Mouse (Mus musculus) midbrain, postnatal 0 days (tissue): Measurements from ENCODE around the gene Scaf1. TPM values are rescaled to one million over a fixed set of nuclear protein-coding genes. Genes with fewer than 3 reads are reported as not detected.

Experiments
- ATAC-seq: fragments of 200-750 bp; cut with Nextera tagmentation; 2 replicates; pipeline ENCODE4 v1.8.0; 2017; ENCODE audit warnings: moderate number of reproducible peaks, mild to moderate bottlenecking, moderate TSS enrichment, moderate library complexity; ENCODE audit not compliant: low FRiP score
- DNase-seq: peaks from one replicate; pipeline ENCODE4 v3.0.0-alpha.2; 2015; ENCODE audit warnings: low spot score
- H3K27ac ChIP-seq: fragments of 300-500 bp; sonication (generic); 2 replicates; pipeline ENCODE4 v1.5.1; 2014; ENCODE audit warnings: low read depth, mild to moderate bottlenecking, low read length, mixed read lengths
- H3K27me3 ChIP-seq: fragments of 300-500 bp; sonication (generic); 2 replicates; pipeline ENCODE4 v1.6.1; 2014; ENCODE audit warnings: low read length, control low read depth, mixed read lengths; ENCODE audit not compliant: insufficient read depth
- H3K36me3 ChIP-seq: fragments of 300-500 bp; sonication (generic); 2 replicates; pipeline ENCODE4 v1.6.1; 2014; ENCODE audit warnings: low read length, control low read depth, mixed read lengths; ENCODE audit not compliant: insufficient read depth
- H3K4me1 ChIP-seq: fragments of 300-500 bp; sonication (generic); 2 replicates; pipeline ENCODE4 v1.6.1; 2014; ENCODE audit warnings: mild to moderate bottlenecking, control low read depth, antibody characterized with exemption, low read length, mixed read lengths; ENCODE audit not compliant: insufficient read depth
- H3K4me2 ChIP-seq: fragments of 300-500 bp; sonication (generic); 2 replicates; pipeline ENCODE4 v1.6.1; 2014; ENCODE audit warnings: low read depth, mild to moderate bottlenecking, low read length, mixed read lengths; ENCODE audit not compliant: poor library complexity, severe bottlenecking
- H3K4me3 ChIP-seq: fragments of 300-500 bp; sonication (generic); 2 replicates; pipeline ENCODE4 v1.5.1; 2014; ENCODE audit warnings: low read depth, mild to moderate bottlenecking, low read length, moderate library complexity
- H3K9ac ChIP-seq: fragments of 300-500 bp; sonication (generic); replicated peaks from 2 replicates; pipeline ENCODE4 v1.6.1; 2014; ENCODE audit warnings: mild to moderate bottlenecking, low read length, moderate library complexity, mixed read lengths; ENCODE audit not compliant: poor library complexity, severe bottlenecking
- H3K9me3 ChIP-seq: fragments of 300-500 bp; sonication (generic); 2 replicates; pipeline ENCODE4 v1.6.1; 2016; ENCODE audit warnings: low read length, control low read depth
- CTCF ChIP-seq: IDR thresholded peaks from 2 replicates; pipeline ENCODE4 v1.5.1; 2016; ENCODE audit warnings: antibody characterized with exemption, mild to moderate bottlenecking
- WGBS: fragments of 180-500 bp; shearing (Covaris S2); extraction: QIAGEN DNeasy Blood & Tissue Kit; methylation state at CpG from one replicate; pipeline ENCODE4 v1.1.7; 2014; 5-methylcytosine and 5-hydroxymethylcytosine counted together
- polyA plus RNA-seq: library from polyadenylated mRNA; unstranded; fragments of >200 nt; fragmentation: Nextera tagmentation; extraction: Ambion mirVana; gene quantifications from 2 replicates; pipeline ENCODE4 v1.2.1, GENCODE M21; 2015
- total RNA-seq: library from RNA; depleted of rRNA; stranded (reverse); fragments of >200 nt; gene quantifications from 2 replicates; pipeline ENCODE4 v1.2.3, GENCODE M21; 2014

Gene Scaf1
- total and polyA plus RNA-seq, 2 experiments from 2014 or later = 53.3 to 90.9 TPM

DNA sequence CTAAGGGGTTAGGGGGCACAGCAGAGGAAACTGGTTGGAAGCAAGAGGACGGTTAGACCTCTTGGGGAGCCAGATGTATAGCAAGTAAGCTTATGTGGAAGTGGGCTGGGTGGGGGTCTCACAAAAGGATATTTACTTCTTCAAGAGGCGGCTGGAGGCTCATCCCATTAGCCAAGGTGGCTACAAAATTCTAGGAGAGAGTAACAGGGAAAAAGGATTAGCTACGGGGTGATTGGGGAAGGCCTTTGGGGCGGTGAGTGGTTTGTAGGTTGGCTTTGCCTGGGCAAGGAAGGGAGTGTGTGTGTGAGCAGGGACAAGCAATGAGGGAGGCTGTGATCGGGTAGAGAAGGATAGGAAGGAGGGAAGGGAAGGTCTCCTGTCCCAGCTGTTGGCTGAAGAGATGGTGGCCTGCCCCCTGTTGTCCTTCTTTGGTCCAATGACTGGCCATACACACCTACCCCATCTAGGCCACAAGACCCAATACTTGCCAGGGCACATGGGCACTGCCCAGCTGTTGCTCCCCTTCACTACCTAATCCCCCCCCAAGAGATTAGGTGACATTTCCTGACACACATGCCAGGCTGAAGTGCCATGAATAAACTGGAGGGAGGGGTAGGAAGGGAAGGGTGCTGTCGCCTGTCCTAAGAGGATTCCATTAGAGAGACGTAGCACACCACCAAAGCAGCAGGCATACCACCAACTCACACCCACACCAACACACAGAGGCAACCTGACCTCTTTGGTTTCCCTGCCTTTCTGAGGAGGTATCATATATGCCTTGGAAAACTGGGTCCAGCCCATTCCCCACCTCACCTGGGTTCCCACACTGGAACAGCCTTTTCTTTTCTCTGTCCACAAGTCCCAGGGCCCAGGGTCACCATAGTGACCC lies 32.0 kb downstream of the Scaf1 start:
- no peak for ATAC-seq
- no peak for DNase-seq
- Histone ChIP-seq H3K9me3 (no peaks in the 10 kb centered on the region), H3K27me3 (no peaks in the 10 kb centered on the region), H3K4me2 (peak overlapping the region; percentile 67), H3K4me3 (no peak overlapping the region), H3K9ac (0 out of 2 replicates have a peak overlapping the region, but pooled peaks have one; percentile 24), H3K27ac (no peak overlapping the region), H3K36me3 (peaks cover 38% of the 10 kb centered on the region), H3K4me1 (peaks cover 16% of the 10 kb centered on the region)
- peak; percentile 1; the same call in 1 of the 2 replicates for TF ChIP-seq CTCF
- WGBS = 49% methylated on average over 7 of the region's 7 CpGs

DNA sequence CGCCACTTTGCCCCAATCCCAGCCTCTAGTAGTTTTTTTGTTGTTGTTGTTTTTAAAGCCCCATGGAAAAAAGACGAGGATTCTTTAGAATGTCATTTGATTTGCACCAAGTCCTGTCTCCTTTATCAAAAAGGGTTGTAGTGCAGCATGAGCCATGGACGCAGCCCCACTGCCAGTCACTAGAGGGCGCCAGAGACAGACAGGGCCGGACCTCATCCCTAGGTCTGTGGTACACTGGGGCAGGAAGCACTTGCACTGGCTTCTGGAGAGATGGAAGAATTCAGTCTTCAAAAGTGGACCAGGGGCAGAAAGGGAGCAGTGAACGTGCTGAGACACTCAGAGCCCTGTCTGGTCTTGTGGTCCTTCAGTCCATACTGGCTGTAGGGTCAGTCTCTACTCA lies 33.1 kb downstream of the Scaf1 start:
- Histone ChIP-seq H3K4me2 (no peak overlapping the region), H3K9ac (no peak overlapping the region), H3K36me3 (peaks cover 49% of the 10 kb centered on the region), H3K4me1 (peaks cover 11% of the 10 kb centered on the region), H3K27ac (no peak overlapping the region), H3K4me3 (no peak overlapping the region), H3K9me3 (no peaks in the 10 kb centered on the region), H3K27me3 (no peaks in the 10 kb centered on the region)
- WGBS = 29% methylated on average over 6 of the region's 6 CpGs
- TF ChIP-seq CTCF = peak; percentile 88
- ATAC-seq (no peak), DNase-seq (peak; percentile 74)

DNA sequence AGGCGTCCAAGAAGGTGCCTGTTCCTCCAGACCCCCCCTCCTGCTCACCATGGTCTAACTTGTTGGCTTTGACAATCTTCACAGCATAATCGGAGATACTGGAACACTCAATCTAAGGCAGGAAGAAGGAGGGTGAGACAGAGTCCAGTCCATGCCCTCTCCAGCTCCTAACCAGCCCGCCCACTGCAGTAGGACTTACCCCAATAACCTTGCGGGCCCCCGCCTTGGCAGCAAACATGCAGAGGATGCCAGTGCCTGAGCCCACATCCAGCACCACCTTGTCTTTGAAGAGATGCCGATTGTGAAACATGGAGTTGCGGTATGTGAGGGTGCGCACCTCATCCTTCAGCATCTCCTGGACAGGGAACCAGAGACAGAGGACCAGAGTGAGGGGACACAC lies 34.6 kb downstream of the Scaf1 start:
- ATAC-seq = no peak
- WGBS = 97% methylated on average over 8 of the region's 8 CpGs
- H3K36me3 ChIP-seq = peaks cover 62% of the 10 kb centered on the region

DNA sequence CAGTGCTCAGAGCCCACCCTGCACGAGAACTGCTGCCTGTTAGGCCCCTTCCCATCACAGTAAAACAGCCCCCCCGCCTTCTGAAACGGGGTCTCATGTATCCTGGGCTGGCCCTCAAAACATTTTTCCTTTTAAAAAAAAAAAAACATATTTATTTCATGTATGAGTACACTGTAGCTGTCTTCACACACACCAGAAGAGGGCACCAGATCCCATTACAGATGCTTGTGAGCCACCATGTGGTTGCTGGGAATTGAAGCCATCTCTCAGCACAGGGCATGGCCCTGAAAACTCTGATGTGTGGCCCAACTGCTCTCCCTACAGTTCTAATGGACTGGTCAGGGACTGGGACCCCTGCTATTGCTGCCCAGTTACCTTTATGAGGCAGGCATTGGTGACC lies 37.9 kb downstream of the Scaf1 start:
- TF ChIP-seq CTCF = peak; percentile 52
- H3K36me3 ChIP-seq = peaks cover 59% of the 10 kb centered on the region
- 93% methylated on average over 3 of the region's 3 CpGs for WGBS

More for the DNA sequence above, 34.6 kb downstream of the Scaf1 start:
- Histone ChIP-seq H3K4me1 (peaks cover 8% of the 10 kb centered on the region; the same call in 1 of the 2 replicates), H3K9me3 (no peaks in the 10 kb centered on the region), H3K27me3 (no peaks in the 10 kb centered on the region), H3K4me3 (no peak overlapping the region), H3K4me2 (no peak overlapping the region), H3K9ac (no peak overlapping the region), H3K27ac (no peak overlapping the region)
- no peak for TF ChIP-seq CTCF
- no peak for DNase-seq

DNA sequence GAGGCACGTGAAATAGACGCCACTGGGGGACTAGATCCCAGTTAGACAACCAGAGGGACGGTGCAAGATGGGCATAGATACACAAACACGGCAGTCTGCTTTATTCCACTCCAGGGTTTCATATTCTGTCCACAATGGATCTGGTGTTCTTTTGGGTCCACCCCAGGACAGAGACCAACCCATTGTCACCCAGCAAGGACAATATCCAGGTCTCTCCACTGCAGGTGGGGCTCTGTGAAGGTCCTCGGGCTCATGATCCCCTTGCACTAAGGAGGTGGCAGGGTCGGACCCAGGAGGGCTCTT lies 41.1 kb downstream of the Scaf1 start:
- H3K36me3 ChIP-seq = peaks cover 35% of the 10 kb centered on the region
- H3K9me3 ChIP-seq = no peaks in the 10 kb centered on the region
- TF ChIP-seq CTCF = no peak
- peak overlapping the region; percentile 91 for H3K27ac ChIP-seq
- 19% methylated on average over 6 of the region's 6 CpGs for WGBS
- ATAC-seq (no peak), DNase-seq (no peak)
- H3K4me3 ChIP-seq = peak overlapping the region; percentile 51; the same call in 1 of the 2 replicates
- no peaks in the 10 kb centered on the region for H3K27me3 ChIP-seq
- peak overlapping the region; percentile 66 for H3K9ac ChIP-seq
- peak overlapping the region; percentile 92; the same call in 1 of the 2 replicates for H3K4me2 ChIP-seq
- peaks cover 25% of the 10 kb centered on the region; the same call in 1 of the 2 replicates for H3K4me1 ChIP-seq

More for the DNA sequence above, 37.9 kb downstream of the Scaf1 start:
- ATAC-seq = no peak
- Histone ChIP-seq H3K27me3 (no peaks in the 10 kb centered on the region), H3K9ac (no peak overlapping the region), H3K4me1 (peaks cover 6% of the 10 kb centered on the region; the same call in 1 of the 2 replicates), H3K27ac (no peak overlapping the region), H3K9me3 (no peaks in the 10 kb centered on the region), H3K4me2 (no peak overlapping the region), H3K4me3 (no peak overlapping the region)
- DNase-seq = no peak
